Mouse (Mus musculus): Measurements from ENCODE around the gene Kif7. TPM values are rescaled to one million over a fixed set of nuclear protein-coding genes. Genes with fewer than 3 reads are reported as not detected.

Kif7 gene
- 1.6 and 2.8 TPM in 2 replicates for polyA plus RNA-seq (2015; fragmentation: Nextera tagmentation; extraction: Ambion mirVana)

DNA sequence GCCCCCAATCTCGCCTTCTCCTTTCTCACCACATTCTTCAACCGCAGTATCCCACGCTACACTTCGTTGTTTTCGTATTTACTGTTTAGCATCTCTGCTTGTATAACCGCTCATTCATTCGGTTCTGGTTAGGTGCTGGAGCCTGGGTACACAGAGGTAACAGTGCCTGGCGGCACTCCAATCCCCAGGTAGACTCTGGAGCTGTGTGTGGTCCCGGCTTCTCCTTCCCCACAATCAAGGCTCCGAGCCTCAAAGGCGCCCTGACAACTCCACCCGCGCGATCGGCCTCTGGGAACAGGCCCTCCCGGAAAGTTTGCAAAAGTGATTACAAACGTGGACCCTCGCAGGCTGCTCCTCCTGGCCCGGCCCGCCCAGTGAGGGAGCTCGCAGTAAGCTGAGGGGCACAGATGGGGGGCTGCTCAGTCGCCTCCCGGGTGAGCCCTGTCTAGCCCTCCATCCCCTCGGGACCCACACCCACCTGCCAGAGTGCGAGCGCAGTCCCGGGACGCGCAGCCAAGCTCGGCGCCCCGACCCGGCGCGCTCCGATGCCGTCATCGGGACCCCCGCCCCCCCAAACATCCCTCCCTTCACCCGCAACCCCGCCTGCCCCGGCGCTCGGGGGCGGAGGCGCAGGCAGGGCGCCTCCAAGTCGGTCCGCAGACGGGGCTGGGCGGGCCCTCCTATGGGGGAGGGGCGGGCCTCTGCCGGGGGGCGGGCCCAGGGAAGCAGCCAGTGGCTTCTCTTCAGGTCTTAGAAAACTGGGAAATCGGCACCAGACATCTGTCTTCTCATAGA is at the start of gene Kif7:
TSS of gene Kif7 (minus strand) at position 534 of the 795 bp plus-strand sequence.
- peak; percentile 92 for ATAC-seq (replicated peaks; ENCODE audit: insufficient number of reproducible peaks, insufficient read depth, low FRiP score, low read depth)
- Histone ChIP-seq H3K4me3 (peak within 1 kb of the TSS; percentile 83), H3K36me3 (no peaks in the 10 kb centered on the region), H3K27me3 (peaks cover 17% of the 10 kb centered on the region), H3K4me2 (peak within 1 kb of the TSS; percentile 93), H3K27ac (no peak within 1 kb of the TSS), H3K9ac (peak within 1 kb of the TSS; percentile 72), H3K4me1 (replicated peaks) (peaks cover 12% of the 10 kb centered on the region), H3K9me3 (replicated peaks) (no peaks in the 10 kb centered on the region)
- whole genome bisulfite sequencing, result under 1% methylated on average over 54 of the region's 55 CpGs

DNA sequence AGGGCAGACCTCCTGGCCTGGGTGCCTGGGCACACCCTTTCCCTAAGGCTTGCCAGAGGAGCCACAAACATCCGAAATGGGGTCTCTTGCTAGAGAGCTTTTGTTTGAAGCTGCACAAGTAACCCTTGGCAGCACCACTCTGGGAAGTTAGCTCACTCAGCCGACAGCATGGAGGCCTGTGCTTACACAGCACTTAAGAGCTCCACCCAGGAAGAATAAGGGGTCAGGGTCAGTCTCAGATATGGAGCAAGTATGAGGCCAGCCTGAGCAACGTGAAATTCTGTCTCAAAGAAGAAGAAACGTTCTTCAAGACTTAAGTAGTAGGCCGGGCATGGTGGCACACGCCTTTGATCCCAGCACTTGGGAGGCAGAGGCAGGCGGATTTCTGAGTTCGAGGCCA is 46.6 kb upstream of the Kif7 start:
- H3K4me1 ChIP-seq (replicated peaks), result no peaks in the 10 kb centered on the region
- no peaks in the 10 kb centered on the region for H3K27me3 ChIP-seq
- 72% methylated on average over 8 of the region's 8 CpGs for WGBS
- no peak overlapping the region for H3K4me3 ChIP-seq
- no peak overlapping the region for H3K4me2 ChIP-seq
- H3K36me3 ChIP-seq, result no peaks in the 10 kb centered on the region
- no peaks in the 10 kb centered on the region for H3K9me3 ChIP-seq (replicated peaks)
- ATAC-seq (replicated peaks; ENCODE audit: insufficient number of reproducible peaks, insufficient read depth, low FRiP score, low read depth), result no peak
- no peak overlapping the region for H3K27ac ChIP-seq
- no peak overlapping the region for H3K9ac ChIP-seq

DNA sequence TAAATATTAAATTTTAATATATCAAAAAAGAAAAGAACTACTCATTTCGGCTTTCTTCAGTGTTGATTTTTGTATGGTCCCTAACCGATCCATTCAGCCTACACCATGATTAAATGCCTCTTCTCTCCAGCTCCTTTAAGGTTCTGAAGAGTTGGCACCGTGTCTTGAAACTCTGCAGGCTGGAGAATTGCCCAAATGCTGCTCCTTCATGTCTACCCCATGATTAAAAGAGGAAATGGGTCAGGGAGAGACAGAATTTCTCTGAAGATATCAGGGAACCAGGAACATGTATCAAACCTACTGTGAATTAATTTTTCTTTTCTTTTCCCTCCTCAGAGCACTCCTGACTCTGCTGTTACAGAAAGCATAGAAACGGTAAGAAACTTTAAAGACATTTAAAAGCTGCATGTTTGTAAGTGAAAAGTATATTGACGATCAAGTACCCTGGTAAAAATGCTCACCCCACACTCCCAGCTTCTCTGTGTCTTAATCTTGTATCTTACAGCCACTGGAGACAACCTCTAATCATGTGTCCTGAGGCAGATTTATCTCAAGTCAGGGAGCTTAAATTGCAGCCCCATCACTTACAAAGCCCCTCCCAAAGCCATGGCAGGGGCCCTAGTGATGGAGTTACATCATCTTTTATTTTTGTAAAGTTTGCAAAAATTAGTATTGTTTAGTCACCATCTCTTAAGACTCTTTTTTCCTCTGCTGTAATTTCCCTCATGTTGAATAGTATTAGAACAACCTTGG is 45.8 kb upstream of the Kif7 start:
- Histone ChIP-seq H3K9ac (no peak overlapping the region), H3K9me3 (replicated peaks) (no peaks in the 10 kb centered on the region), H3K4me2 (no peak overlapping the region), H3K4me1 (replicated peaks) (no peaks in the 10 kb centered on the region), H3K27ac (no peak overlapping the region), H3K36me3 (no peaks in the 10 kb centered on the region), H3K4me3 (no peak overlapping the region), H3K27me3 (no peaks in the 10 kb centered on the region)
- WGBS, result 56% methylated on average over 5 of the region's 5 CpGs
- no peak for ATAC-seq (replicated peaks; ENCODE audit: insufficient number of reproducible peaks, insufficient read depth, low FRiP score, low read depth)

DNA sequence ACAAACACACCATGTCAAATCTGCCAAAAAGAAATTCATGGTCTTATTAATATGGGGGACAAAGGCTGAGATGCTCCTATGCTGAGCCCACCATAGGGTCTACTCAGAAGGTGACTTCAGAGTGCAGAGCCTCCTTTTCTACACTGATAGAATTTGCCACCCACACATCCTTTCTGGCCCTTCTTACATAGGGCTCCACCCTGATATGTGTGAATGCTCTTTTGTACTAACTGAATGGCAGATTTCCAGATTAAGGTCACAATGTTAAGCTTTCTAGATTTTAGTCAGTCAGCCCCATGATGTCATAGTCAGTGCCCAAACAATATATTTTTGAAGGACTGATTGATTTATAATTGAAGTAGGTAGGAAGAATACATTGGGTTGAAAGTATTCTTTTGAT is 44.2 kb upstream of the Kif7 start:
- Histone ChIP-seq H3K9me3 (replicated peaks) (no peaks in the 10 kb centered on the region), H3K4me2 (no peak overlapping the region), H3K27me3 (no peaks in the 10 kb centered on the region), H3K4me1 (replicated peaks) (no peaks in the 10 kb centered on the region), H3K9ac (no peak overlapping the region), H3K36me3 (no peaks in the 10 kb centered on the region), H3K4me3 (no peak overlapping the region), H3K27ac (no peak overlapping the region)
- ATAC-seq (replicated peaks; ENCODE audit: insufficient number of reproducible peaks, insufficient read depth, low FRiP score, low read depth), result no peak

DNA sequence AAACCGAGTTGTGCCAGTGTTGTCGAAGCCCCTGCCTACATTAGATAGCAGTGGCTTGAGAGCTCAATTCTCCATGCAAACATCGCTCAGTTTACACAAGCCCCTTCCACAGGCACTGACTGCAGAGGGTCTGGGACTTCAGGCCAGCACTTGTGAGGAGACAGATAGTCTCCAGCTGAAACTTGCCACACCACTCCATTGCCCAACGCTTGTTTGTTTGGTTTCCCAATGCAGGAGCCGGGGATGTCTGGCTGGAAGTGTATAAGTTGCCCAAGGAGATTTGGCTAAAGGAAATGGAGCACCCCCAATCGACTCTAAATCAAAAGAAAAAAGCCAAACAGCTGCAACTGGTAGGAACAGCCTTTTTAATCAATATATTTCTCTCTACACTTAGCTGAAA is 42.7 kb upstream of the Kif7 start:
- H3K36me3 ChIP-seq, result no peaks in the 10 kb centered on the region
- H3K4me1 ChIP-seq (replicated peaks), result no peaks in the 10 kb centered on the region
- H3K27ac ChIP-seq, result no peak overlapping the region
- no peak overlapping the region for H3K4me2 ChIP-seq
- ATAC-seq (replicated peaks; ENCODE audit: insufficient number of reproducible peaks, insufficient read depth, low FRiP score, low read depth), result no peak
- no peak overlapping the region for H3K9ac ChIP-seq
- no peak overlapping the region for H3K4me3 ChIP-seq
- no peaks in the 10 kb centered on the region for H3K27me3 ChIP-seq
- no peaks in the 10 kb centered on the region for H3K9me3 ChIP-seq (replicated peaks)
- WGBS, result 56% methylated on average over 6 of the region's 6 CpGs

DNA sequence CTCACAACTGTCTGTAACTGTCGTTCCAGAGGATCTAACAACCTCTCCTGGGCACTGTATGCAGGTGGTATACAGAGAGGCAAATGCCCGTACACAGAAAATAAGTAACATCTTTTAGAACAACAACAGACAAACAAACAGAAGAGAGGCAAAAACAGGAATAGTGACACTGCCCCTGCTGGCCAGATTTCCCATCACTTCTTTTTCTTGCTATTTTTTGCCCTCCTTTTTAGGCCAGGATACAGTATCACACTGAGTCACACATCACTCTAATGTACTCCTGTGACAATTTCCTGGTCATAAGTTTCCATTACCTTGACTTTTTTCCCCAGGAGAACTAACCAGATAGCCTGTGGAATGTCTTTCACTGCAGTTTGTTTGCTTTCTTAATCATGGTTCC is 40.8 kb upstream of the Kif7 start:
- Histone ChIP-seq H3K4me2 (no peak overlapping the region), H3K4me1 (replicated peaks) (no peaks in the 10 kb centered on the region), H3K27ac (no peak overlapping the region), H3K27me3 (no peaks in the 10 kb centered on the region), H3K9ac (no peak overlapping the region), H3K4me3 (no peak overlapping the region), H3K9me3 (replicated peaks) (no peaks in the 10 kb centered on the region), H3K36me3 (no peaks in the 10 kb centered on the region)
- WGBS, result 40% methylated on average over 2 of the region's 2 CpGs
- ATAC-seq (replicated peaks; ENCODE audit: insufficient number of reproducible peaks, insufficient read depth, low FRiP score, low read depth), result no peak

DNA sequence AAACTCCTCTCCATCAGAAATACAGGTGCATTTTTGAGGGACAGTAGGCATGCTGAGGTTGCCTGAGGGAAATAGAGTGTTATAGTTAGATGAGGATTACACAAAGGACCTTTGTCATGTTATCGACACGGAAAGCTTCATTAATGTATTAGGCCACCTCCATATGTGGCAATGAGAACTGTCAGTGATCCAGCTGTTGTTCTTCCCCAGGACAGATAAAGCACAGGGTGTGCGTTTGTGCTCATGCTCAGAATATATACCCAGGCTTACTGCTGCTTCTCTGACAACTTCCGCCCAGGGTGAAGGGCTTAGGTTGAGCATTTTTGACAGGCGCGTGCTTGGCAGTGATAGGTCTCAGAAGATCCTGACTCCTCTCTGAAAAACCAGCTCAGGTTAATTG is 34.0 kb upstream of the Kif7 start:
- H3K27me3 ChIP-seq, result no peaks in the 10 kb centered on the region
- no peak overlapping the region for H3K9ac ChIP-seq
- WGBS, result 79% methylated on average over 6 of the region's 6 CpGs
- H3K27ac ChIP-seq, result no peak overlapping the region
- H3K9me3 ChIP-seq (replicated peaks), result no peaks in the 10 kb centered on the region
- H3K4me2 ChIP-seq, result no peak overlapping the region
- no peak for ATAC-seq (replicated peaks; ENCODE audit: insufficient number of reproducible peaks, insufficient read depth, low FRiP score, low read depth)
- H3K4me3 ChIP-seq, result no peak overlapping the region
- H3K36me3 ChIP-seq, result no peaks in the 10 kb centered on the region
- no peaks in the 10 kb centered on the region for H3K4me1 ChIP-seq (replicated peaks)

DNA sequence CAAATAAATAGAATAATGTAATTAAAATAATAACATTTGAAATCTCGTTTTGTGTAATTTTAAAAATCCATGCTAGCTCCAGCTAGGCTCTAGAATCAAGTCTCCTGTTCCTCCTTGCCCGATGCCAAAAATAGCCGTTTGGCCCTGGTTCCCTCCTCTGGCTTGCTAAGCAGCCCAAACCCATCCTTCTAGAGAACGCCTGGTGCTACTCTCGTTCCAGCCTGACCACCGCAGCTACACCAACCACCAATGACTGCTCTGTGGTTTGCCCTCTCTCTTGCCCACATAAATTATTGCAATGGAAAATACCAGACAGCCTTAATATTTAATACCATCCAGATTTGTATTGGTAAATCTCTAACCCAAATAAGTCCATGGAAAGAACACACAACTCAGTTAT is 32.1 kb upstream of the Kif7 start:
- no peak for ATAC-seq (replicated peaks; ENCODE audit: insufficient number of reproducible peaks, insufficient read depth, low FRiP score, low read depth)
- no peak overlapping the region for H3K9ac ChIP-seq
- H3K27me3 ChIP-seq, result no peaks in the 10 kb centered on the region
- no peaks in the 10 kb centered on the region for H3K36me3 ChIP-seq
- 65% methylated on average over 6 of the region's 6 CpGs for WGBS
- no peak overlapping the region for H3K4me2 ChIP-seq
- H3K4me3 ChIP-seq, result no peak overlapping the region
- peaks cover 3% of the 10 kb centered on the region; the same call in 1 of the 2 replicates for H3K4me1 ChIP-seq (replicated peaks)
- no peak overlapping the region for H3K27ac ChIP-seq
- H3K9me3 ChIP-seq (replicated peaks), result no peaks in the 10 kb centered on the region

DNA sequence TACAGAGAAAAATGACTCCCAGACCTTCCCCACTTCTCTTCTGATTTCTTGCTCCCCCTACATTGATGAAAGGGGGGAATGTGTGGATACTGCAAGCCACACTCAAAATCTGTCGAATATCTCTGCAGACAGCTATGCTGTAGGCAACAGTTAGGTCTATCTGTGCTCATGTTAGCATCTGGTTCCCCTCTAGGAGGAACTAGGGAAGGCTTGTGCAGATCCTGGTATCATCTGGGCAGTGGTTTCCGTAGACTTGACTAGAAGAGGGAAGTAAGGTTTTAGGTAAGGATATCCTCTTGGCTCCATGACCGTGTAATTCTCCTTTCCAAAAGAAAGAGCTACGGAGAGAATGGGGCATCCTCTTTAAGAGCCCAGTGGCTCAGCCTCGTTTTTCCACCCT is 29.1 kb upstream of the Kif7 start:
- H3K27ac ChIP-seq, result no peak overlapping the region
- ATAC-seq (replicated peaks; ENCODE audit: insufficient number of reproducible peaks, insufficient read depth, low FRiP score, low read depth), result no peak
- no peak overlapping the region for H3K4me3 ChIP-seq
- 70% methylated on average over 5 of the region's 5 CpGs for WGBS
- H3K27me3 ChIP-seq, result no peaks in the 10 kb centered on the region
- no peak overlapping the region for H3K9ac ChIP-seq
- peaks cover 4% of the 10 kb centered on the region; the same call in 1 of the 2 replicates for H3K4me1 ChIP-seq (replicated peaks)
- H3K36me3 ChIP-seq, result no peaks in the 10 kb centered on the region
- H3K9me3 ChIP-seq (replicated peaks), result no peaks in the 10 kb centered on the region
- H3K4me2 ChIP-seq, result no peak overlapping the region

DNA sequence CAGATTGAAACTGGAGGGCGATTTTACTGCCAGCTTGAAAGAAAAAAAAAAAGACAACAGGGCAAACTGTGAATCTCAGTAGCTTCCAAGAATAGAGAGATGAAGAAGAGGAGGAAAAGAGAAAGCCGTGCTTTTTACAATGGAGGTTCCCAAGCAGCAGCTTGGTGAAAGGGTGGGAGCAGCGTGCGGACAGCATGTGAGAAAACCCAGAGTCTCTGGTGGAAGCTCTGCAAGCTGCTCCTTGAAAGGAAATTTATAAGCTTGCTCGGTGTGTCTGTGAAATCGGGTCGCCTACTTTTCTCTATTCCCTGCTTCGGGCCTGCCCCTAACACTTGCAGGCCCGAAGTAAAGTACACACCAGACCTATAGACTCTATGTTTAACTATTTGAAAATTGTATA is 28.5 kb upstream of the Kif7 start:
- no peaks in the 10 kb centered on the region for H3K27me3 ChIP-seq
- H3K9me3 ChIP-seq (replicated peaks), result no peaks in the 10 kb centered on the region
- no peaks in the 10 kb centered on the region for H3K36me3 ChIP-seq
- peaks cover 4% of the 10 kb centered on the region; the same call in 1 of the 2 replicates for H3K4me1 ChIP-seq (replicated peaks)
- WGBS, result 84% methylated on average over 9 of the region's 9 CpGs
- H3K4me2 ChIP-seq, result no peak overlapping the region
- ATAC-seq (replicated peaks; ENCODE audit: insufficient number of reproducible peaks, insufficient read depth, low FRiP score, low read depth), result no peak
- no peak overlapping the region for H3K9ac ChIP-seq
- H3K27ac ChIP-seq, result no peak overlapping the region
- H3K4me3 ChIP-seq, result no peak overlapping the region

DNA sequence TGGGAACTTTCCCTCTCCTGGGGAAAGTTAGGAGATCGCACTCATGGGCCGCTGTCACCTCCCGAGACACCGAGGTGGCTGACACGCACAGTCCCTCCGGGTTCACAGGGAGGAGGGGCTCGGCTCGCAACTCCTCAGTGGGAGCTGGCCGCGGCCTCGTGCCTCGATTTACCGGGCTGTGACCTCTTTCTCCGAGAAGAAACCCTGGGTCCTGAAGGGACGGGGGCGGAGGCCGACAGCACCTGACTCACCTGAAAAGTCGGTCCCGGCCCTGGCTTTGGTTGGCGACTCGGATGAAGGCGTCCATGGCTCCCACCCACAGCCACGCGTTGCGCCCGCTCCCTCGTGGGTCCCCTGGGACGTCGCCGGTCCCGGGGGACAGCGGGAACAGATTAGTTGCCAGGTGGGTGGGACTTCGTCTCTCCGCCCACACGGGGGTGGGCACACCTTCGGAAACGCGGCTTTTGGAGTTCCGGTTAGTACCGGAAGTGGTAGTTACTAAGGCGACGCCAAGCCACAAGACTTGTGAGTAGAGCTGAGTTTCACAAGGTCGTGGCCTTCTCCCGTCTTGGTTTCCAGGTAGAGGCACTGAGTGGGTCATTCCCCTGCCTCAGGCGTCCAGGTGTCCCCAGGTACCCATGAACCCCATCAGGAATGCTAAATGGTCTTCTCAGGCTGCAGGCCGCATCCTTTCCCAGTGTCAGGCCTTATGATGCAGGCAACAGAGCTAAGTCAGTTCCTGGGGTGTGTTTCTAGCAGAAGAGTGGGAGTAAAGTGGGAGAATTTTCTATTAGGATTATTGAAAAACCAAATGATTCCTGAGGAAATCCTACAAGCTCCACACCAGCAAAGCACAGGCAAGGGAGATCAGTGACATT is 27.4 kb upstream of the Kif7 start, which contains the start of the genes Pex11a and Wdr93:
TSS of gene Pex11a (minus strand) at position 473 of the 878 bp plus-strand sequence.
TSS of gene Wdr93 (plus strand) at position 505 of the 878 bp plus-strand sequence.
- peak; percentile 43; the same call in 1 of the 2 replicates for ATAC-seq (replicated peaks; ENCODE audit: insufficient number of reproducible peaks, insufficient read depth, low FRiP score, low read depth)
- peak within 1 kb of the TSS; percentile 77 for H3K4me3 ChIP-seq
- H3K36me3 ChIP-seq, result no peaks in the 10 kb centered on the region
- 3% methylated on average over 46 of the region's 46 CpGs for WGBS
- H3K4me1 ChIP-seq (replicated peaks), result peaks cover 4% of the 10 kb centered on the region; the same call in 1 of the 2 replicates
- no peak within 1 kb of the TSS for H3K27ac ChIP-seq
- H3K9ac ChIP-seq, result peak within 1 kb of the TSS; percentile 79
- H3K4me2 ChIP-seq, result peak within 1 kb of the TSS; percentile 98
- H3K27me3 ChIP-seq, result no peaks in the 10 kb centered on the region
- no peaks in the 10 kb centered on the region for H3K9me3 ChIP-seq (replicated peaks)

Measured in heart, embryonic 15.5 days (tissue).